Mouse (Mus musculus) liver, postnatal 0 days (tissue): ENCODE results near the gene Ifit3b.

Source experiments
- CTCF ChIP-seq: sonication (generic); IDR thresholded peaks from 2 replicates; pipeline ENCODE4 v1.5.1; 2016; ENCODE audit warnings: antibody characterized with exemption, low read depth
- EP300 ChIP-seq: IDR thresholded peaks from 2 replicates; pipeline ENCODE4 v1.6.1; 2016; ENCODE audit warnings: antibody characterized with exemption, low read depth, mild to moderate bottlenecking

- TF ChIP-seq EP300 (no peak), CTCF (no peak)
Measured at GRCm38 (mm10) chr19:34620871-34621270, 13.1 kb downstream of the Ifit3b start.
